ENCODE assay signal across 8 mouse cellular contexts in genomic region chr1:161170651-161171050, GRCm38 (mm10). TPM values are rescaled to one million over a fixed set of nuclear protein-coding genes. Genes with fewer than 3 reads are reported as not detected.
A peak's percentile ranks its signal among the peaks of the same experiment; 100 is the strongest.
DNase-seq lines count a peak whose midpoint lies in the region; ATAC-seq and TF ChIP-seq lines count a peak whose summit lies in the region.

No protein-coding gene starts in this region.

- no peak for TF ChIP-seq POLR2A in liver, adult 2 months (IDR thresholded peaks at IDR 0.05; ENCODE audit: extremely low read depth, insufficient read depth, low read length)
- no peak for TF ChIP-seq POLR2A in myocyte (IDR thresholded peaks at IDR 0.05; ENCODE audit: insufficient read length, low read depth)

- no peaks in the 10 kb centered on the region for H3K9me3 ChIP-seq in heart, embryonic 13.5 days
- no peaks in the 10 kb centered on the region for H3K9me3 ChIP-seq in kidney, postnatal 0 days (replicated peaks; ENCODE audit: low read length)

- peak overlapping the region; percentile 79 for H3K9ac ChIP-seq in heart, embryonic 13.5 days
- H3K9ac ChIP-seq in kidney, postnatal 0 days (ENCODE audit: low read depth, low read length), result peak overlapping the region; percentile 56; the same call in 1 of the 2 replicates
- peak overlapping the region; percentile 70 for H3K9ac ChIP-seq in liver, adult 2 months (ENCODE audit: low read depth, low read length)

- H3K79me3 ChIP-seq in C2C12 (ENCODE audit: low read depth), result no peaks in the 10 kb centered on the region

- no peaks in the 10 kb centered on the region for H3K36me3 ChIP-seq in C2C12 (ENCODE audit: control insufficient read depth, insufficient read depth)
- no peaks in the 10 kb centered on the region for H3K36me3 ChIP-seq in heart, embryonic 13.5 days
- no peaks in the 10 kb centered on the region for H3K36me3 ChIP-seq in kidney, postnatal 0 days (ENCODE audit: insufficient read depth, low read length)
- H3K36me3 ChIP-seq in liver, adult 2 months (ENCODE audit: control insufficient read depth, insufficient read depth, low read length), result no peaks in the 10 kb centered on the region
- H3K36me3 ChIP-seq in myocyte (ENCODE audit: control insufficient read depth, insufficient read depth), result no peaks in the 10 kb centered on the region

- H3ac ChIP-seq in C2C12 (ENCODE audit: control insufficient read depth, insufficient read length, low read depth), result peak overlapping the region; percentile 45
- H3ac ChIP-seq in myocyte (ENCODE audit: control insufficient read depth, insufficient read length), result no peak overlapping the region

- DNase-seq in brain, adult 2 months (ENCODE audit: low read depth, low spot score), result peak; percentile 79
- DNase-seq in kidney, postnatal 0 days (ENCODE audit: low spot score), result peak; percentile 77
- peak; percentile 41 for DNase-seq in liver, adult 2 months (ENCODE audit: extremely low read depth, low read depth, low spot score)
- peak; percentile 72 to 77 for DNase-seq in spleen, postnatal 36 days (ENCODE audit: low spot score in 2 of 2)

- H3K4me3 ChIP-seq in C2C12 (ENCODE audit: insufficient read depth, poor library complexity, severe bottlenecking) (no peak overlapping the region), myocyte (no peak overlapping the region)
- peak overlapping the region; percentile 64 for H3K4me3 ChIP-seq in heart, embryonic 13.5 days
- H3K4me3 ChIP-seq in kidney, postnatal 0 days (replicated peaks; ENCODE audit: low read depth, low read length), result peak overlapping the region; percentile 46
- peak overlapping the region; percentile 70 for H3K4me3 ChIP-seq in liver, adult 2 months (ENCODE audit: insufficient read depth, low read depth, low read length)

- peak; percentile 72 for ATAC-seq in erythroblast, adult 5-6 weeks (replicated peaks; ENCODE audit: low FRiP score, poor library complexity, severe bottlenecking)
- no peak for ATAC-seq in heart, embryonic 13.5 days (ENCODE audit: extremely low read depth, insufficient number of reproducible peaks, low FRiP score, low TSS enrichment)
- ATAC-seq in kidney, postnatal 0 days (replicated peaks; ENCODE audit: low FRiP score, low read depth), result peak; percentile 91

- 2% methylated on average over 40 of the region's 40 CpGs for WGBS in heart, embryonic 13.5 days
- under 1% methylated on average over 40 of the region's 40 CpGs for WGBS in kidney, postnatal 0 days
- 1% methylated on average over 40 of the region's 40 CpGs for WGBS in liver, adult 2 months

- H3K27ac ChIP-seq in heart, embryonic 13.5 days (replicated peaks), result no peak overlapping the region
- H3K27ac ChIP-seq in kidney, postnatal 0 days, result no peak overlapping the region
- no peak overlapping the region for H3K27ac ChIP-seq in liver, adult 2 months (replicated peaks; ENCODE audit: insufficient read depth, low read depth, low read length)

- no peaks in the 10 kb centered on the region for H3K79me2 ChIP-seq in C2C12 (ENCODE audit: control insufficient read depth, insufficient read depth)
- no peaks in the 10 kb centered on the region for H3K79me2 ChIP-seq in liver, adult 2 months (ENCODE audit: control insufficient read depth, insufficient read depth, low read length)
- no peaks in the 10 kb centered on the region for H3K79me2 ChIP-seq in myocyte (ENCODE audit: control insufficient read depth, insufficient read depth)

- H3K4me2 ChIP-seq in heart, embryonic 13.5 days, result peak overlapping the region; percentile 78
- peak overlapping the region; percentile 72 for H3K4me2 ChIP-seq in kidney, postnatal 0 days (ENCODE audit: low read length)
- peak overlapping the region; percentile 30 for H3K4me2 ChIP-seq in myocyte (ENCODE audit: low read depth)

- peaks cover 14% of the 10 kb centered on the region for H3K27me3 ChIP-seq in C2C12 (ENCODE audit: control insufficient read depth, insufficient read depth, insufficient read length)
- peaks cover 71% of the 10 kb centered on the region for H3K27me3 ChIP-seq in heart, embryonic 13.5 days (replicated peaks)
- H3K27me3 ChIP-seq in kidney, postnatal 0 days (ENCODE audit: insufficient read depth, low read length), result no peaks in the 10 kb centered on the region
- no peaks in the 10 kb centered on the region for H3K27me3 ChIP-seq in liver, adult 2 months (ENCODE audit: control insufficient read depth, insufficient read depth, low read length)
- peaks cover 45% of the 10 kb centered on the region for H3K27me3 ChIP-seq in myocyte (ENCODE audit: control insufficient read depth, insufficient read depth, insufficient read length)

- peak; percentile 77 for TF ChIP-seq CTCF in C2C12 (IDR thresholded peaks at IDR 0.05; ENCODE audit: control insufficient read depth, insufficient read depth, insufficient read length)
- TF ChIP-seq CTCF in kidney, postnatal 0 days (IDR thresholded peaks at IDR 0.05; ENCODE audit: low read depth), result peak; percentile 82
- peak; percentile 85 for TF ChIP-seq CTCF in liver, adult 2 months (IDR thresholded peaks at IDR 0.05; ENCODE audit: low read depth, low read length)

- 0 out of 2 replicates have a peak, but pooled peaks cover 2% of the 10 kb centered on the region for H3K4me1 ChIP-seq in heart, embryonic 13.5 days
- no peaks in the 10 kb centered on the region for H3K4me1 ChIP-seq in kidney, postnatal 0 days (replicated peaks; ENCODE audit: insufficient read depth, low read length)
- peaks cover 1% of the 10 kb centered on the region; the same call in 1 of the 2 replicates for H3K4me1 ChIP-seq in liver, adult 2 months (ENCODE audit: control insufficient read depth, insufficient read depth, low read length)

TF ChIP-seq in C2C12, 6 proteins besides CTCF, POLR2A, EP300 and RAD21:
- TF ChIP-seq MAX (IDR thresholded peaks at IDR 0.05) (no peak), CEBPB (IDR thresholded peaks at IDR 0.05; ENCODE audit: low read depth) (no peak)

TF ChIP-seq in myocyte, 11 proteins besides CTCF, POLR2A, EP300 and RAD21:
- TF ChIP-seq POLR2AphosphoS2 (IDR thresholded peaks at IDR 0.05; ENCODE audit: insufficient read length, low read depth) (no peak), REST (IDR thresholded peaks at IDR 0.05; ENCODE audit: insufficient read depth, insufficient read length) (no peak), CEBPB (IDR thresholded peaks at IDR 0.05; ENCODE audit: insufficient read depth, poor library complexity, severe bottlenecking) (no peak), USF1 (IDR thresholded peaks at IDR 0.05; ENCODE audit: low read depth) (no peak), MYOG (IDR thresholded peaks at IDR 0.05; ENCODE audit: control insufficient read depth in 1 of 3, insufficient read depth in 1 of 3, insufficient read length in 2 of 3, low read depth in 2 of 3) (no peak), TCF3 (IDR thresholded peaks at IDR 0.05; ENCODE audit: insufficient read length, low read depth) (no peak)
TF ChIP-seq in myocyte: peak in this region for 0.

RNA-seq across cellular contexts. Expression of gene Tex50, which starts 11.5 kb away (rescaled TPM):
- polyA plus RNA-seq in C2C12 (2012; fragmentation: generic; extraction: Trizol), result not detected
- not detected in 2 replicates for total RNA-seq in erythroblast, adult 5-6 weeks (2015; ENCODE audit: low replicate concordance)
- total RNA-seq in erythroblast, adult 5-6 weeks (2017; ENCODE audit: low replicate concordance), result not detected in 2 replicates
- 0.20 TPM in 1 of 2 replicates, not detected in the other for polyA plus RNA-seq in heart, embryonic 13.5 days (2015; fragmentation: Nextera tagmentation; extraction: Ambion mirVana)
- 0.11 and 0.16 TPM in 2 replicates for polyA plus RNA-seq in kidney, postnatal 0 days (2015; fragmentation: Nextera tagmentation; extraction: Ambion mirVana)
- not detected in 2 replicates for total RNA-seq in liver, adult 2 months (2014; rRNA removed)
- polyA plus RNA-seq in liver, adult 2 months (2012; rRNA removed), result 0.07 TPM in 1 of 2 replicates, not detected in the other
- polyA plus RNA-seq in myocyte (2012; fragmentation: generic; extraction: Trizol), result not detected

RNA-seq across cellular contexts. Expression of gene Ankrd45, which starts 28.2 kb away (rescaled TPM):
- polyA plus RNA-seq in C2C12 (2012; fragmentation: generic; extraction: Trizol), result 0.05 TPM
- total RNA-seq in erythroblast, adult 5-6 weeks (2015; ENCODE audit: low replicate concordance), result not detected in 2 replicates
- total RNA-seq in erythroblast, adult 5-6 weeks (2017; ENCODE audit: low replicate concordance), result not detected in 2 replicates
- polyA plus RNA-seq in heart, embryonic 13.5 days (2015; fragmentation: Nextera tagmentation; extraction: Ambion mirVana), result 3.3 and 3.9 TPM in 2 replicates
- 4.5 and 4.8 TPM in 2 replicates for polyA plus RNA-seq in kidney, postnatal 0 days (2015; fragmentation: Nextera tagmentation; extraction: Ambion mirVana)
- not detected in 2 replicates for total RNA-seq in liver, adult 2 months (2014; rRNA removed)
- not detected in 2 replicates for polyA plus RNA-seq in liver, adult 2 months (2012; rRNA removed)
- 1.1 TPM for polyA plus RNA-seq in myocyte (2012; fragmentation: generic; extraction: Trizol)

RNA-seq across cellular contexts. Expression of gene Klhl20, which starts 39.3 kb away (rescaled TPM):
- polyA plus RNA-seq in C2C12 (2012; fragmentation: generic; extraction: Trizol) (7.5 TPM), myocyte (2012; fragmentation: generic; extraction: Trizol) (10.1 TPM)
- total RNA-seq in erythroblast, adult 5-6 weeks (2015; ENCODE audit: low replicate concordance), result 8.1 and 14.6 TPM in 2 replicates
- total RNA-seq in erythroblast, adult 5-6 weeks (2017; ENCODE audit: low replicate concordance), result 4.2 and 5.2 TPM in 2 replicates
- 10.4 and 11.5 TPM in 2 replicates for polyA plus RNA-seq in heart, embryonic 13.5 days (2015; fragmentation: Nextera tagmentation; extraction: Ambion mirVana)
- 10.4 and 10.8 TPM in 2 replicates for polyA plus RNA-seq in kidney, postnatal 0 days (2015; fragmentation: Nextera tagmentation; extraction: Ambion mirVana)
- total RNA-seq in liver, adult 2 months (2014; rRNA removed), result 6.7 and 6.8 TPM in 2 replicates
- polyA plus RNA-seq in liver, adult 2 months (2012; rRNA removed), result 2.3 and 2.7 TPM in 2 replicates

Comparison
In these comparisons a context has a peak if more than half of its experiments do, and no peak if none do; other contexts are left out.
1. H3K4me3 ChIP-seq: peak in heart, embryonic 13.5 days (single experiment), kidney, postnatal 0 days (single experiment) and liver, adult 2 months (single experiment); none in C2C12 (single experiment) and myocyte (single experiment).
2. Peak in every context shown above with its lines, with median percentiles within 50 percentile points of each other: CTCF ChIP-seq, DNase-seq, H3K4me2 ChIP-seq and H3K9ac ChIP-seq.